Mouse (Mus musculus) liver, adult (tissue): Measurements from ENCODE around the gene Pla2g16.

Source experiments
- GATA4 ChIP-seq: IDR thresholded peaks from 2 replicates; pipeline ENCODE4 v1.6.1; 2014; ENCODE audit warnings: mild to moderate bottlenecking, low read length; ENCODE audit not compliant: insufficient replicate concordance

Pla2g16 gene

GRCm38 (mm10) chr19:7585764-7586163 is 28.5 kb downstream of the Pla2g16 start:
- no peak for TF ChIP-seq GATA4

- no peak for TF ChIP-seq GATA4
These were observed 33.5 kb downstream of the Pla2g16 start for GRCm38 (mm10) chr19:7590795-7591194.

- no peak for TF ChIP-seq GATA4
These were observed 34.8 kb downstream of the Pla2g16 start for GRCm38 (mm10) chr19:7592018-7592417.

GRCm38 (mm10) chr19:7595534-7595933 is 38.3 kb downstream of the Pla2g16 start:
- no peak for TF ChIP-seq GATA4

GRCm38 (mm10) chr19:7598481-7598880 is 41.2 kb downstream of the Pla2g16 start:
- no peak for TF ChIP-seq GATA4

GRCm38 (mm10) chr19:7601551-7601950 is 44.3 kb downstream of the Pla2g16 start:
- no peak for TF ChIP-seq GATA4

- TF ChIP-seq GATA4, result no peak
These were observed 46.8 kb downstream of the Pla2g16 start for GRCm38 (mm10) chr19:7604107-7604506.

GRCm38 (mm10) chr19:7605013-7605412 is 47.8 kb downstream of the Pla2g16 start:
- no peak for TF ChIP-seq GATA4

- TF ChIP-seq GATA4, result no peak
These were observed 48.9 kb downstream of the Pla2g16 start for GRCm38 (mm10) chr19:7605930-7606783.

- no peak for TF ChIP-seq GATA4
These were observed 49.8 kb downstream of the Pla2g16 start, which contains the start of gene Lgals12 for GRCm38 (mm10) chr19:7606801-7607689. Lgals12 (minus strand) TSS chr19:7607193.

- no peak for TF ChIP-seq GATA4
These were observed 50.5 kb downstream of the Pla2g16 start for GRCm38 (mm10) chr19:7607690-7608201.

- TF ChIP-seq GATA4, result no peak
These were observed 54.9 kb downstream of the Pla2g16 start, which contains the start of gene Hrasls5 for GRCm38 (mm10) chr19:7611942-7612757. Hrasls5 (plus strand) TSS chr19:7612541.

- TF ChIP-seq GATA4, result no peak
These were observed 55.9 kb downstream of the Pla2g16 start for GRCm38 (mm10) chr19:7613151-7613550.

- no peak for TF ChIP-seq GATA4
These were observed 59.1 kb downstream of the Pla2g16 start for GRCm38 (mm10) chr19:7616231-7616930.
